Mouse (Mus musculus): ENCODE results near the gene Mtrf1.

DNA sequence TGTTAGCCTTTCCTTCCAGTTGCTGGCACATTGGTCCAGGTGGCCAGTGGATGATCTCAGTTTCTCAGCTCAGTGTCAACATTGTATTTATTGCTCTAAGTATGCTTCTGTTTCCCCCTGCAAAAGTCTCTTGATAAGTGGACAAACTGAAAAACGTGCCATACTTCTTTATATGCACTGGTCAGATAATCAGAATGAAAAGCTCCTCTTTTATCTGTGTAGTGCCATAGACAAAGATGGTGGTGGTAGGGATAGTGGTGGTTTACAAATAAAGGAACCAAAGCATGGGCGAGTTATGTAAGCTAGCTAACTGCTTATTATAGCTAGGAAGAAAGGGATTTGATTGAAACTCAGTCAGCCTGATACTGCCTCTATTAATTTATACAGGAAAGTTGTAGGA is 10.1 kb downstream of the Mtrf1 start:
- TF ChIP-seq POLR2A (IDR thresholded peaks at IDR 0.05; ENCODE audit: low read depth, low read length) (no peak), CTCF (IDR thresholded peaks at IDR 0.05; ENCODE audit: extremely low read depth, insufficient read length, insufficient replicate concordance, low read depth, low read length) (no peak)

Data from small intestine, adult 2 months (tissue).